Mouse (Mus musculus): ENCODE measurements around the gene Bud23.
"Not testable (repeated sequence)": the region's sequence is repeated elsewhere in the genome, so short reads cannot be mapped to it uniquely, and the experiment has no call there.

Bud23 gene

GRCm38 (mm10) chr5:135072061-135072460 is 7.3 kb upstream of the Bud23 start:
- no peak for DNase-seq (ENCODE audit: low read depth, low spot score)

GRCm38 (mm10) chr5:135070448-135070847 is 5.7 kb upstream of the Bud23 start:
- no peak for DNase-seq (ENCODE audit: low read depth, low spot score)

- no peak for DNase-seq (ENCODE audit: low read depth, low spot score)
Observed at GRCm38 (mm10) chr5:135066008-135066407, 1.2 kb upstream of the Bud23 start.

- DNase-seq (ENCODE audit: low read depth, low spot score), result no peak
Observed at GRCm38 (mm10) chr5:135064382-135064766, 385 bp downstream of the Bud23 start.

GRCm38 (mm10) chr5:135063629-135064381 is 954 bp downstream of the Bud23 start, which contains the start of gene Dnajc30:
Gene Dnajc30, plus strand, starts transcription at chr5:135064202.
- peak; percentile 95 for DNase-seq (ENCODE audit: low read depth, low spot score)

GRCm38 (mm10) chr5:135053356-135053755 is 11.4 kb downstream of the Bud23 start:
- no peak for DNase-seq (ENCODE audit: low read depth, low spot score)

GRCm38 (mm10) chr5:135049268-135049667 is 15.5 kb downstream of the Bud23 start:
- not testable (repeated sequence) for DNase-seq (ENCODE audit: low read depth, low spot score)

GRCm38 (mm10) chr5:135048539-135048938 is 16.2 kb downstream of the Bud23 start:
- DNase-seq (ENCODE audit: low read depth, low spot score), result no peak

GRCm38 (mm10) chr5:135044575-135044974 is 20.2 kb downstream of the Bud23 start:
- no peak for DNase-seq (ENCODE audit: low read depth, low spot score)

- DNase-seq (ENCODE audit: low read depth, low spot score), result no peak
Observed at GRCm38 (mm10) chr5:135042105-135042788, 22.5 kb downstream of the Bud23 start.

GRCm38 (mm10) chr5:135040777-135041176 is 24.0 kb downstream of the Bud23 start:
- no peak for DNase-seq (ENCODE audit: low read depth, low spot score)

GRCm38 (mm10) chr5:135040059-135040458 is 24.7 kb downstream of the Bud23 start:
- DNase-seq (ENCODE audit: low read depth, low spot score), result no peak

GRCm38 (mm10) chr5:135039541-135039940 is 25.2 kb downstream of the Bud23 start:
- DNase-seq (ENCODE audit: low read depth, low spot score), result no peak

- no peak for DNase-seq (ENCODE audit: low read depth, low spot score)
Observed at GRCm38 (mm10) chr5:135037946-135038345, 26.8 kb downstream of the Bud23 start.

GRCm38 (mm10) chr5:135035608-135036359 is 29.0 kb downstream of the Bud23 start:
- DNase-seq (ENCODE audit: low read depth, low spot score), result no peak

- DNase-seq (ENCODE audit: low read depth, low spot score), result no peak
Observed at GRCm38 (mm10) chr5:135034593-135034992, 30.2 kb downstream of the Bud23 start.

GRCm38 (mm10) chr5:135032581-135032980 is 32.2 kb downstream of the Bud23 start:
- DNase-seq (ENCODE audit: low read depth, low spot score), result no peak

- no peak for DNase-seq (ENCODE audit: low read depth, low spot score)
Observed at GRCm38 (mm10) chr5:135029007-135029854, 35.5 kb downstream of the Bud23 start.

- DNase-seq (ENCODE audit: low read depth, low spot score), result no peak
Observed at GRCm38 (mm10) chr5:135025899-135026298, 38.9 kb downstream of the Bud23 start.

- DNase-seq (ENCODE audit: low read depth, low spot score), result no peak
Observed at GRCm38 (mm10) chr5:135024665-135025224, 40.0 kb downstream of the Bud23 start.

Measured in embryo, embryonic 11.5 days (tissue).